Mouse (Mus musculus) limb, embryonic 10.5 days (tissue): ENCODE measurements around the gene Trappc12. TPM values are rescaled to one million over a fixed set of nuclear protein-coding genes. Genes with fewer than 3 reads are reported as not detected.

ENCODE experiments used
- DNase-seq: peaks from one replicate; pipeline ENCODE4 v3.0.0-alpha.2; 2017; ENCODE audit warnings: low spot score
- H3K27ac ChIP-seq: fragments of 300-500 bp; sonication (generic); 2 replicates; pipeline ENCODE4 v1.5.1; 2016; ENCODE audit warnings: mild to moderate bottlenecking
- H3K27me3 ChIP-seq: fragments of 300-500 bp; sonication (generic); 2 replicates; pipeline ENCODE4 v1.6.1; 2016; ENCODE audit warnings: low read depth, mild to moderate bottlenecking; ENCODE audit not compliant: poor library complexity, severe bottlenecking
- H3K36me3 ChIP-seq: fragments of 300-500 bp; sonication (generic); 2 replicates; pipeline ENCODE4 v1.6.1; 2016; ENCODE audit warnings: mild to moderate bottlenecking, moderate library complexity
- H3K4me1 ChIP-seq: fragments of 300-500 bp; sonication (generic); 2 replicates; pipeline ENCODE4 v1.6.1; 2016
- H3K4me3 ChIP-seq: fragments of 300-500 bp; sonication (generic); 2 replicates; pipeline ENCODE4 v1.5.1; 2016; ENCODE audit warnings: mild to moderate bottlenecking, moderate library complexity
- H3K9me3 ChIP-seq: fragments of 300-500 bp; sonication (generic); replicated peaks from 2 replicates; pipeline ENCODE4 v1.6.1; 2016; ENCODE audit warnings: mild to moderate bottlenecking
- WGBS: fragments of 180-500 bp; shearing (Covaris S2); methylation state at CpG from one replicate; pipeline ENCODE4 v1.1.7; 2016; 5-methylcytosine and 5-hydroxymethylcytosine counted together
- polyA plus RNA-seq: library from polyadenylated mRNA; unstranded; fragments of >200 nt; fragmentation: Nextera tagmentation; extraction: Ambion mirVana; gene quantifications from 2 replicates; pipeline ENCODE4 v1.2.1, GENCODE M21; 2016

Gene Trappc12
- polyA plus RNA-seq, 1 experiment from 2014 or later, result 37.9 TPM

DNA sequence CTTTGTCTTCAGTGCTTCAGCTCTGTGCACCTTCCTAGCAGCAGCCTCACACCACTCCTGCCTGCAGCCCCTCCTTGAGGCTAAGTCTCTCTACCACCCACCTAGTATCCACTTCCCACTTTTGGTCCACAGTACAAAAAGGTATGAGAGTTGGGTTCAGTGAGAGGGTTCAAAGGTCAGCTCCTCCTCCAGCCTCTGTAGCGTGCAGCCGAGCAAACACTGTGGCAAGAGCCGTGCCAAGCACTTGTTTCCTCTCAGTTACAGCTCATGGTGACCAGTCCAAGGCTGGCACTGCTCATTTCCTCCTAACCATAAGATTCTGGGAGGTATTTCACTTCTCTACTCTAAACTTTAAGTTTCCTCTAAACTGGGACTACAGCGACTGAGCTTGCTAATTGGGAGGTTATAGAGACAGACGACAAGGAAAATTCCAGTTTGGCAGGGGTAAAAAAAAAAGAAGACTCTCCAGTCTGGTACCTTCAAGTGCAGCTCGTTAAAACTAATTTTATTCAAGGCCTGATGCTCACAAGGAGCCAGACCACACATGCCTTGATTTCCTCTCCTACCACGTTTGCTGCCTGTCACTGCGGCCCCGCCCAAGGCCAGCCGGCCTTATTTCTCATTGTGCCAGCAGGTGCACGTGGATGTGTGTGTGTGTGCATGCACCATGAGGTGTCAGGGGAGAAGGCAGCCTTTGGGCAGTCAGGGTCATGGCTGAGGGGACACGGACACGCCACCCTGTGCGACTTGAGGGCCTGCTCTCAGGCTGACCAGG is 52.3 kb downstream of the Trappc12 start:
- 81% methylated on average over 14 of the region's 14 CpGs for WGBS
- DNase-seq, result no peak
- no peak overlapping the region for H3K27ac ChIP-seq
- H3K4me1 ChIP-seq, result peaks cover 16% of the 10 kb centered on the region
- H3K4me3 ChIP-seq, result no peak overlapping the region
- peaks cover 32% of the 10 kb centered on the region for H3K36me3 ChIP-seq
- no peaks in the 10 kb centered on the region for H3K27me3 ChIP-seq
- no peaks in the 10 kb centered on the region for H3K9me3 ChIP-seq

DNA sequence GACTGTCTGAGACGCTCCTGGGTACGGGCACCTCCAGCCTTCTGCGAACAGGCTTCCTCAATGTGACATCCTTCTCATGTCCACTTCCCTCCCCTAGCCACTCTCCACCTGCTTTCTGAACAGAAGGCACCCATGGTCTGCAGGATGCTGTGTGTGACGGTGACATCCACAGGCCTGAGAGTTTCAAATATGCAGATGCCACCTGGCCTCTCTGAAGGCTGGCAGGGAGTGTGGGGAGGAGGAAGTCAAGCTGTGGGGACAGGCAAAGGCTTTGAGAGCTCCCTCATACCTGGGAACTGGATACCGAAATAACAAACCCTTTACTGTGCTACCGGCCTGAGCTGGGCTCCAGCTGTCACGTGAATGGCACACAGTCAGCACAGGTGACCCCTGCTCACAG is 55.5 kb downstream of the Trappc12 start:
- DNase-seq, result no peak
- Histone ChIP-seq H3K36me3 (peaks cover 52% of the 10 kb centered on the region), H3K9me3 (no peaks in the 10 kb centered on the region), H3K27me3 (no peaks in the 10 kb centered on the region), H3K27ac (no peak overlapping the region), H3K4me3 (no peak overlapping the region), H3K4me1 (peaks cover 3% of the 10 kb centered on the region; the same call in 1 of the 2 replicates)
- 91% methylated on average over 7 of the region's 7 CpGs for WGBS

DNA sequence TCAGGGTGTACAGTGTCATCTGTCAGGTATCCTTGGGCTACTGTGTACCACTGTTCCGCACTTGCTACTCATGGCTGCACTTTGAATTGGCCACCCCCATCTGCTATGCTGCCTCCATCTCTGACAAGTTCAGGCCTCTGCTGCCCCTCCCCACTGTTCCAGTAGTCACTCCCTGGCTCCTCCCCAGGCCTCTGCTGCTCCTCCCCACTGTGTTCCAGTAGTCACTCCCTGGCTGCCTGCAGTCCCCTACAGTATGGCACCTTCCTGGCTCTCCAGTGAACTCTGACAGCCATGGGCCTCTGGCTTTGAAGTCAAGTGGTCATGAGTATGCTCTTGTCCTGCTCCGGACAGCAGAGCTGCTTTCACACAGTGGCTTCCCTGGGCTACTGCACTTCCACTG is 56.0 kb downstream of the Trappc12 start:
- H3K9me3 ChIP-seq, result no peaks in the 10 kb centered on the region
- DNase-seq, result no peak
- WGBS, result 66% methylated on average over 2 of the region's 2 CpGs
- H3K4me1 ChIP-seq, result 0 out of 2 replicates have a peak, but pooled peaks cover 3% of the 10 kb centered on the region
- no peak overlapping the region for H3K4me3 ChIP-seq
- peaks cover 57% of the 10 kb centered on the region for H3K36me3 ChIP-seq
- no peaks in the 10 kb centered on the region for H3K27me3 ChIP-seq
- no peak overlapping the region for H3K27ac ChIP-seq

DNA sequence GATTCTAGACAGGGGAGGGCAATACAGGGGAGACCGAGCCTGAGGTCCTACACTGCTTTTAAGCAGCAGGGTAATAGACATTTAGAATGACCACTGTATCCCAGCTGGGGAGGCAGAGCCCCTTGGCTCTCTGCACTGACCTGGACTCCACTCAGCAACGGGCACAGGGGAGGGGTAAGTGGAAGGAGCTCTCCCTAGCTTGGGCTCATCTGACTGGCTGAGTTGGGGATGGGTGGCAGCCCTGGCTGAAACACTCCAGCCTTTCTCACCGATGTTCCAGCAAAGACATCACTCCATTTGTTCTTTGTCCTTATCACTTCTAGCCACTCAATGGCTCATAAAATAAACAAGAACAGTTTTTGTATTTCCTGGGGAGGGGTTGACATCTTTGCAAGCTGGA is 56.5 kb downstream of the Trappc12 start:
- Histone ChIP-seq H3K4me3 (no peak overlapping the region), H3K27ac (no peak overlapping the region), H3K27me3 (no peaks in the 10 kb centered on the region), H3K9me3 (no peaks in the 10 kb centered on the region), H3K36me3 (peaks cover 62% of the 10 kb centered on the region), H3K4me1 (0 out of 2 replicates have a peak, but pooled peaks cover 3% of the 10 kb centered on the region)
- DNase-seq, result no peak
- 84% methylated on average over 3 of the region's 3 CpGs for WGBS

GRCm38 (mm10) chr12:28690730-28691129 is 59.5 kb downstream of the Trappc12 start:
- no peaks in the 10 kb centered on the region for H3K27me3 ChIP-seq
- no peaks in the 10 kb centered on the region for H3K9me3 ChIP-seq
- no peak overlapping the region for H3K27ac ChIP-seq
- no peak overlapping the region for H3K4me3 ChIP-seq
- H3K4me1 ChIP-seq, result 0 out of 2 replicates have a peak, but pooled peaks cover 3% of the 10 kb centered on the region
- 97% methylated on average over 7 of the region's 7 CpGs for WGBS
- H3K36me3 ChIP-seq, result peaks cover 56% of the 10 kb centered on the region
- DNase-seq, result no peak

- no peak overlapping the region for H3K27ac ChIP-seq
- H3K4me3 ChIP-seq, result no peak overlapping the region
- DNase-seq, result no peak
- H3K4me1 ChIP-seq, result no peaks in the 10 kb centered on the region
- 87% methylated on average over 6 of the region's 6 CpGs for WGBS
- H3K36me3 ChIP-seq, result peaks cover 49% of the 10 kb centered on the region
- H3K27me3 ChIP-seq, result no peaks in the 10 kb centered on the region
- H3K9me3 ChIP-seq, result no peaks in the 10 kb centered on the region
Measured at GRCm38 (mm10) chr12:28688996-28689395, 61.3 kb downstream of the Trappc12 start.

DNA sequence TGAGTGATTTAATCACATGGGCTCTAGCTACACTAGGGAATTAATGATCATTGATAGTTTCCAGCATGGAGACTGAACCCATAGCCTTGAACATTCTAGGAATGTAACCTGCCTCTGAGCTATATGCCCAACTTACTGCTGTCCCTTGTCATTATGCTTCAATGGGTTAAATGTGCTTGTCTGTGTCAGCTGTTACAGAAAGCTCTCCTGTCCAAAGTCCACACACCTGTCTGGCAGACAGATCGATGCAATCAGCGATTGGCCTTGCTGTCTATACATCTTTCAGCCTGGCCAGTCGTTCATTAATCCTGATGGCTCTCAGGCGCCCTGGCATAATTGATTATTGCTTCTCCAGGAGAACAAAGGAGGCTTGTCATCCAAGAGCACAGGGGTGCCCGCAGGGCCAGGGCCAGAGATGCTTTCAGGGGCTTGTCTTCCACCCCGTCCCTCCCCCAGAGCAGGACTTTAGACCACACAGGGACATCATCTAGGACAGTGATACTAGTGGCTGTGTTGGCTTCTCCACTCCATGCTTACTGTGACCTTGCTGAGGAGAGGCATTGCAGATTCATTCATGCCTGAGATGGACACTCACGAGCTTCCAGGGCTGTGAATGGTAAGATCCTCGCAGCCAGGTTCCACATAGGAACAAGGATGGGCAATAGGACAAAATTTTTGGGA is 63.9 kb downstream of the Trappc12 start:
- no peak overlapping the region for H3K4me3 ChIP-seq
- H3K4me1 ChIP-seq, result no peaks in the 10 kb centered on the region
- peaks cover 60% of the 10 kb centered on the region for H3K36me3 ChIP-seq
- no peak for DNase-seq
- H3K27me3 ChIP-seq, result no peaks in the 10 kb centered on the region
- no peaks in the 10 kb centered on the region for H3K9me3 ChIP-seq
- no peak overlapping the region for H3K27ac ChIP-seq
- 76% methylated on average over 8 of the region's 8 CpGs for WGBS

- Histone ChIP-seq H3K9me3 (no peaks in the 10 kb centered on the region), H3K36me3 (peaks cover 60% of the 10 kb centered on the region), H3K27ac (no peak overlapping the region), H3K4me1 (no peaks in the 10 kb centered on the region), H3K4me3 (no peak overlapping the region), H3K27me3 (no peaks in the 10 kb centered on the region)
- no peak for DNase-seq
- WGBS, result 67% methylated on average over 3 of the region's 3 CpGs
Measured at GRCm38 (mm10) chr12:28685771-28686170, 64.5 kb downstream of the Trappc12 start.

GRCm38 (mm10) chr12:28684674-28685073 is 65.6 kb downstream of the Trappc12 start:
- DNase-seq, result no peak
- peaks cover 58% of the 10 kb centered on the region for H3K36me3 ChIP-seq
- no peak overlapping the region for H3K4me3 ChIP-seq
- no peak overlapping the region for H3K27ac ChIP-seq
- H3K4me1 ChIP-seq, result no peaks in the 10 kb centered on the region
- WGBS, result 81% methylated on average over 1 of the region's 1 CpGs
- H3K27me3 ChIP-seq, result no peaks in the 10 kb centered on the region
- no peaks in the 10 kb centered on the region for H3K9me3 ChIP-seq

- H3K36me3 ChIP-seq, result peaks cover 35% of the 10 kb centered on the region
- peak overlapping the region; percentile 68 for H3K4me3 ChIP-seq
- H3K9me3 ChIP-seq, result no peaks in the 10 kb centered on the region
- DNase-seq, result no peak
- no peaks in the 10 kb centered on the region for H3K27me3 ChIP-seq
- H3K27ac ChIP-seq, result peak overlapping the region; percentile 93
- WGBS, result 76% methylated on average over 5 of the region's 5 CpGs
- peaks cover 17% of the 10 kb centered on the region for H3K4me1 ChIP-seq
Measured at GRCm38 (mm10) chr12:28675925-28676209, 74.4 kb downstream of the Trappc12 start.

GRCm38 (mm10) chr12:28675121-28675924 is 74.9 kb downstream of the Trappc12 start, which contains the start of gene Adi1:
Adi1 (plus strand) TSS chr12:28675231.
- H3K27ac ChIP-seq, result peak within 1 kb of the TSS; percentile 93
- H3K27me3 ChIP-seq, result no peaks in the 10 kb centered on the region
- peaks cover 17% of the 10 kb centered on the region for H3K4me1 ChIP-seq
- H3K36me3 ChIP-seq, result peaks cover 30% of the 10 kb centered on the region
- peak within 1 kb of the TSS; percentile 68 for H3K4me3 ChIP-seq
- no peaks in the 10 kb centered on the region for H3K9me3 ChIP-seq
- DNase-seq, result peak; percentile 91
- WGBS, result 4% methylated on average over 53 of the region's 53 CpGs

DNA sequence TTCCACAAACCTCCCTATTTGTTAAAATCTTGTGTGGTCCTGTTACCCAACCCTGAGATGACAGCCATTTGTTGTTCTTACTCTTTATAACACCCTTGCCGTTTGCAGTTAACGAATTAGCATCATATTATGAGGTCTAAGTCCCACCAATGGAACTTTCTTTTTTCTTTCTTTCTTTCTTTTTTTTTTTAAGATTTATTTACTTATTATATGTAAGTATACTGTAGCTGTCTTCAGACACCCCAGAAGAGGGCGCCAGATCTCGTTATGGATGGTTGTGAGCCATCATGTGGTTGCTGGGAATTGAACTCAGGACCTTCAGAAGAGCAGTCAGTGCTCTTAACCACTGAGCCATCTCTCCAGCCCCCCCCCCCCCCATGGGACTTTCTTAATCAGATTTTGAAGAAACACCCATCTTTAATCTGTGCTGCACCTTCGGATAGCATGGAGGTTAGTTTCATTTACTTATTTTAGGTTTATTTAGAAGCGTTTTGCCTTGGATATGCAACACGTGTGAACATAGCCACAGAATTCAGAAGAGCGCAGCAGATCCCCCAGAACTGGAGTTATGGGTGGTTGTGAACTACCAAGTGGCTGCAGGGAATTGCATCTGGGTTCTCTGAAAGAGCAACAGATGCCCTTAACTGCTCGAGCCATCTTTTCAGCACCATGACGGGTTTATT is 76.1 kb downstream of the Trappc12 start:
- WGBS, result 85% methylated on average over 10 of the region's 10 CpGs
- DNase-seq, result no peak
- H3K4me3 ChIP-seq, result no peak overlapping the region
- H3K4me1 ChIP-seq, result peaks cover 17% of the 10 kb centered on the region
- no peaks in the 10 kb centered on the region for H3K27me3 ChIP-seq
- H3K27ac ChIP-seq, result no peak overlapping the region
- H3K9me3 ChIP-seq, result no peaks in the 10 kb centered on the region
- peaks cover 21% of the 10 kb centered on the region for H3K36me3 ChIP-seq
